Mouse (Mus musculus): ENCODE data around the gene Apobec4. TPM values are rescaled to one million over a fixed set of nuclear protein-coding genes. Genes with fewer than 3 reads are reported as not detected.

Gene Apobec4
- polyA plus RNA-seq, 1 experiment from 2014 or later = not detected

Other genes with a start within 250 kb of the Apobec4 start
- gene Rgl1, start 15.8 kb downstream of the Apobec4 start, polyA plus RNA-seq (2014; fragmentation: Nextera tagmentation; extraction: Ambion mirVana) = 31.8 and 34.8 TPM in 2 replicates
- 297 and 303 TPM in 2 replicates for gene Arpc5, start 16.0 kb downstream of the Apobec4 start, polyA plus RNA-seq (2014; fragmentation: Nextera tagmentation; extraction: Ambion mirVana)
- gene Ncf2, start 49.6 kb downstream of the Apobec4 start, polyA plus RNA-seq (2014; fragmentation: Nextera tagmentation; extraction: Ambion mirVana) = 3.8 and 5.9 TPM in 2 replicates
- gene Smg7, start 152.1 kb downstream of the Apobec4 start, polyA plus RNA-seq (2014; fragmentation: Nextera tagmentation; extraction: Ambion mirVana) = 47.2 and 53.9 TPM in 2 replicates
- gene Nmnat2, start 204.4 kb downstream of the Apobec4 start, polyA plus RNA-seq (2014; fragmentation: Nextera tagmentation; extraction: Ambion mirVana) = 41.3 and 47.7 TPM in 2 replicates

All from neural tube, embryonic 11.5 days (tissue).